Comparison of ENCODE assay signal across 32 mouse cellular contexts in genomic region chr13:53519727-53520126, GRCm38 (mm10). TPM values are rescaled to one million over a fixed set of nuclear protein-coding genes. Genes with fewer than 3 reads are reported as not detected.
DNase-seq lines count a peak whose midpoint lies in the region; ATAC-seq and TF ChIP-seq lines count a peak whose summit lies in the region.
"Had no signal": no experiment of that assay in that cellular context is flagged by ENCODE, and none has a peak within 500 bp of the region (broad histone marks: within the 10 kb centered on the region; RNA-seq: fewer than 3 reads in every experiment).

No protein-coding gene starts in this region.

- H3K9me3 ChIP-seq in forebrain, embryonic 14.5 days (replicated peaks; ENCODE audit: control insufficient read depth, low read length): 0 out of 2 replicates have a peak, but pooled peaks cover 4% of the 10 kb centered on the region
- H3K9me3 ChIP-seq in forebrain, embryonic 11.5 days (ENCODE audit: control insufficient read depth, low read length): no peaks in the 10 kb centered on the region
- H3K9me3 ChIP-seq in kidney, postnatal 0 days (replicated peaks; ENCODE audit: low read length): no peaks in the 10 kb centered on the region
- H3K9me3 ChIP-seq in kidney, embryonic 14.5 days (ENCODE audit: control insufficient read depth, low read length): peaks cover 5% of the 10 kb centered on the region; the same call in 1 of the 2 replicates

- peak; percentile 40 for DNase-seq in forebrain, embryonic 14.5 days (ENCODE audit: low spot score)
- DNase-seq in forebrain, embryonic 11.5 days (ENCODE audit: low spot score): no peak
- peak; percentile 23 for DNase-seq in kidney, postnatal 0 days (ENCODE audit: low spot score)
- DNase-seq in adipocyte (ENCODE audit: low spot score): peak; percentile 11
- DNase-seq in retina, postnatal 1 day: peak; percentile 56
- DNase-seq in thymus, postnatal 36 days: no peak
- DNase-seq: adrenal gland, adult 2 months; adrenal gland, postnatal 36 days; cerebellum, adult 2 months; cerebellum, postnatal 36 days; gastrocnemius, postnatal 25 days; heart, adult 11 months; kidney, adult 11 months; kidney, postnatal 25 days; lung, postnatal 4 days; right cerebral cortex, postnatal 4 days; thymus, adult 18-20 months; thymus, postnatal 25 days had no signal

- ATAC-seq in forebrain, embryonic 14.5 days: no peak
- ATAC-seq in forebrain, embryonic 11.5 days (replicated peaks; ENCODE audit: low FRiP score): no peak
- no peak for ATAC-seq in kidney, postnatal 0 days (replicated peaks; ENCODE audit: low FRiP score, low read depth)
- ATAC-seq in kidney, embryonic 14.5 days (ENCODE audit: low FRiP score, low TSS enrichment): no peak; the same call in 1 of the 2 replicates
- ATAC-seq: inflammation-experienced regulatory T-cells, adult 6 months; midbrain, embryonic 15.5 days had no signal

- H3K4me2 ChIP-seq in forebrain, embryonic 14.5 days (ENCODE audit: low read length): no peak overlapping the region
- H3K4me2 ChIP-seq in forebrain, embryonic 11.5 days (ENCODE audit: low read depth, low read length, severe bottlenecking): no peak overlapping the region
- H3K4me2 ChIP-seq in kidney, postnatal 0 days (ENCODE audit: low read length): no peak overlapping the region
- H3K4me2 ChIP-seq in kidney, embryonic 14.5 days (replicated peaks; ENCODE audit: low read depth, low read length): no peak overlapping the region; the same call in 1 of the 2 replicates
- H3K4me2 ChIP-seq: forebrain, embryonic 15.5 days; heart, embryonic 15.5 days; hindbrain, embryonic 12.5 days; limb, embryonic 12.5 days; midbrain, embryonic 15.5 days had no signal

- H3K27ac ChIP-seq in forebrain, embryonic 14.5 days (ENCODE audit: low read depth, low read length): no peak overlapping the region
- H3K27ac ChIP-seq in forebrain, embryonic 11.5 days (ENCODE audit: low read depth, low read length): no peak overlapping the region
- no peak overlapping the region for H3K27ac ChIP-seq in kidney, postnatal 0 days
- H3K27ac ChIP-seq in kidney, embryonic 14.5 days (ENCODE audit: low read depth, low read length): no peak overlapping the region
- H3K27ac ChIP-seq: forebrain, embryonic 15.5 days; heart, embryonic 10.5 days; heart, embryonic 15.5 days; hindbrain, embryonic 12.5 days; left cerebral cortex, adult 2 months; limb, embryonic 12.5 days; midbrain, embryonic 15.5 days; stomach, postnatal 0 days had no signal

- no peak overlapping the region for H3K9ac ChIP-seq in forebrain, embryonic 14.5 days (ENCODE audit: low read length)
- no peak overlapping the region for H3K9ac ChIP-seq in forebrain, embryonic 11.5 days (ENCODE audit: low read length)
- no peak overlapping the region for H3K9ac ChIP-seq in kidney, postnatal 0 days (ENCODE audit: low read depth, low read length)
- H3K9ac ChIP-seq in kidney, embryonic 14.5 days (ENCODE audit: low read depth, low read length): no peak overlapping the region
- H3K9ac ChIP-seq: forebrain, embryonic 15.5 days; heart, embryonic 15.5 days; hindbrain, embryonic 12.5 days; limb, embryonic 12.5 days; midbrain, embryonic 15.5 days had no signal

- H3K36me3 ChIP-seq in forebrain, embryonic 14.5 days (ENCODE audit: control insufficient read depth, insufficient read depth, low read length): no peaks in the 10 kb centered on the region
- no peaks in the 10 kb centered on the region for H3K36me3 ChIP-seq in forebrain, embryonic 11.5 days (ENCODE audit: control insufficient read depth, insufficient read depth, low read length)
- no peaks in the 10 kb centered on the region for H3K36me3 ChIP-seq in kidney, postnatal 0 days (ENCODE audit: insufficient read depth, low read length)
- no peaks in the 10 kb centered on the region for H3K36me3 ChIP-seq in kidney, embryonic 14.5 days (ENCODE audit: control insufficient read depth, insufficient read depth, low read length)
- H3K36me3 ChIP-seq: forebrain, embryonic 15.5 days; heart, embryonic 10.5 days; heart, embryonic 15.5 days; hindbrain, embryonic 12.5 days; limb, embryonic 12.5 days; midbrain, embryonic 15.5 days had no signal

- H3K4me3 ChIP-seq in forebrain, embryonic 14.5 days (ENCODE audit: low read depth, low read length): no peak overlapping the region
- no peak overlapping the region for H3K4me3 ChIP-seq in forebrain, embryonic 11.5 days (ENCODE audit: low read depth, low read length)
- no peak overlapping the region for H3K4me3 ChIP-seq in kidney, postnatal 0 days (replicated peaks; ENCODE audit: low read depth, low read length)
- no peak overlapping the region for H3K4me3 ChIP-seq in kidney, embryonic 14.5 days (ENCODE audit: low read length)
- H3K4me3 ChIP-seq: forebrain, embryonic 15.5 days; heart, embryonic 10.5 days; heart, embryonic 15.5 days; hindbrain, embryonic 12.5 days; left cerebral cortex, adult 2 months; limb, embryonic 12.5 days; megakaryocyte, embryonic 14.5 days; midbrain, embryonic 15.5 days had no signal

- H3K27me3 ChIP-seq in forebrain, embryonic 14.5 days (replicated peaks; ENCODE audit: control insufficient read depth, insufficient read depth, low read length): no peaks in the 10 kb centered on the region
- no peaks in the 10 kb centered on the region for H3K27me3 ChIP-seq in forebrain, embryonic 11.5 days (ENCODE audit: control insufficient read depth, insufficient read depth, low read length)
- H3K27me3 ChIP-seq in kidney, postnatal 0 days (ENCODE audit: insufficient read depth, low read length): no peaks in the 10 kb centered on the region
- H3K27me3 ChIP-seq in kidney, embryonic 14.5 days (ENCODE audit: control insufficient read depth, insufficient read depth, low read length): no peaks in the 10 kb centered on the region
- H3K27me3 ChIP-seq: forebrain, embryonic 15.5 days; heart, embryonic 15.5 days; hindbrain, embryonic 12.5 days; midbrain, embryonic 15.5 days had no signal

- no peak for TF ChIP-seq CTCF in kidney, postnatal 0 days (IDR thresholded peaks at IDR 0.05; ENCODE audit: low read depth)

- 46% methylated on average over 8 of the region's 8 CpGs for WGBS in forebrain, embryonic 14.5 days
- 85% methylated on average over 8 of the region's 8 CpGs for WGBS in forebrain, embryonic 11.5 days
- WGBS in kidney, postnatal 0 days: 51% methylated on average over 8 of the region's 8 CpGs
- WGBS in kidney, embryonic 14.5 days: 62% methylated on average over 8 of the region's 8 CpGs

- peaks cover 25% of the 10 kb centered on the region for H3K4me1 ChIP-seq in forebrain, embryonic 14.5 days (ENCODE audit: control insufficient read depth, insufficient read depth, low read length)
- H3K4me1 ChIP-seq in forebrain, embryonic 11.5 days (replicated peaks; ENCODE audit: control insufficient read depth, insufficient read depth, low read length): peaks cover 3% of the 10 kb centered on the region; the same call in 1 of the 2 replicates
- no peaks in the 10 kb centered on the region for H3K4me1 ChIP-seq in kidney, postnatal 0 days (replicated peaks; ENCODE audit: insufficient read depth, low read length)
- 0 out of 2 replicates have a peak, but pooled peaks cover 3% of the 10 kb centered on the region for H3K4me1 ChIP-seq in kidney, embryonic 14.5 days (ENCODE audit: control insufficient read depth, insufficient read depth, low read length)

RNA-seq across cellular contexts. Expression of gene Msx2, which starts 46.9 kb away (rescaled TPM):
- 0.44 and 0.70 TPM in 2 replicates for polyA plus RNA-seq in forebrain, embryonic 14.5 days (2014; fragmentation: Nextera tagmentation; extraction: Ambion mirVana)
- polyA plus RNA-seq in forebrain, embryonic 11.5 days (2014; fragmentation: Nextera tagmentation; extraction: Ambion mirVana): 33.0 and 36.6 TPM in 2 replicates
- polyA plus RNA-seq in kidney, postnatal 0 days (2015; fragmentation: Nextera tagmentation; extraction: Ambion mirVana): 1.0 and 1.4 TPM in 2 replicates
- 0.73 and 1.2 TPM in 2 replicates for polyA plus RNA-seq in kidney, embryonic 14.5 days (2014; fragmentation: Nextera tagmentation; extraction: Ambion mirVana)
- polyA plus RNA-seq: liver, adult 2 months; liver, embryonic 16.5 days; spleen, adult 2 months had no signal

Comparison
In these comparisons a context has a peak if more than half of its experiments do, and no peak if none do; other contexts are left out.
1. DNase-seq: peak in forebrain, embryonic 14.5 days (single experiment), kidney, postnatal 0 days (single experiment), adipocyte (single experiment) and retina, postnatal 1 day (single experiment); none in forebrain, embryonic 11.5 days (single experiment) and thymus, postnatal 36 days (0 of 2).
2. RNA of gene Msx2, which starts 46.9 kb away (polyA plus RNA-seq): 33.0 to 36.6 TPM in forebrain, embryonic 11.5 days; 1.0 to 1.4 TPM in kidney, postnatal 0 days, 0.73 to 1.2 TPM in kidney, embryonic 14.5 days and 0.44 to 0.70 TPM in forebrain, embryonic 14.5 days; every median in the first group is over 10 times any median in the second.